Mouse (Mus musculus) heart, embryonic 14.5 days (tissue): ENCODE data around the gene Kcnd3. TPM values are rescaled to one million over a fixed set of nuclear protein-coding genes. Genes with fewer than 3 reads are reported as not detected.
"Not testable (repeated sequence)": the region's sequence is repeated elsewhere in the genome, so short reads cannot be mapped to it uniquely, and the experiment has no call there.

Experiments
- ATAC-seq: fragments of 200-750 bp; cut with Nextera tagmentation; 2 replicates; pipeline ENCODE4 v1.8.0; 2017; ENCODE audit warnings: low read depth, moderate TSS enrichment; ENCODE audit not compliant: insufficient number of reproducible peaks, insufficient read depth, low FRiP score
- H3K27ac ChIP-seq, 2 experiments: fragments of 200-500 bp in 1 of 2; fragments of 300-500 bp in 1 of 2; sonication (generic) in 1 of 2; replicated peaks in 1 of 2; 2 replicates each; pipeline ENCODE4 v1.5.1; 2012 to 2014; ENCODE audit warnings: low read depth in 2 of 2, low read length in 2 of 2, control low read depth in 1 of 2, mild to moderate bottlenecking in 1 of 2, mixed read lengths in 1 of 2; ENCODE audit not compliant: control insufficient read depth in 1 of 2, insufficient read depth in 1 of 2
- H3K27me3 ChIP-seq: fragments of 300-500 bp; sonication (generic); 2 replicates; pipeline ENCODE4 v1.6.1; 2014; ENCODE audit warnings: mild to moderate bottlenecking, low read length, control low read depth; ENCODE audit not compliant: control insufficient read depth, insufficient read depth
- H3K36me3 ChIP-seq: fragments of 300-500 bp; sonication (generic); 2 replicates; pipeline ENCODE4 v1.6.1; 2014; ENCODE audit warnings: mild to moderate bottlenecking, control low read depth, low read length, mixed read lengths; ENCODE audit not compliant: control insufficient read depth, insufficient read depth
- H3K4me1 ChIP-seq, 2 experiments: fragments of 200-500 bp in 1 of 2; fragments of 300-500 bp in 1 of 2; sonication (generic) in 1 of 2; 2 replicates each; pipeline ENCODE4 v1.6.1; 2012 to 2014; ENCODE audit warnings: low read length in 2 of 2, control low read depth in 1 of 2, mixed read lengths in 1 of 2; ENCODE audit not compliant: control insufficient read depth in 2 of 2, insufficient read depth in 2 of 2
- H3K4me2 ChIP-seq: fragments of 300-500 bp; sonication (generic); 2 replicates; pipeline ENCODE4 v1.6.1; 2014; ENCODE audit warnings: mild to moderate bottlenecking, low read length
- H3K4me3 ChIP-seq, 2 experiments: fragments of 200-500 bp in 1 of 2; fragments of 300-500 bp in 1 of 2; sonication (generic) in 1 of 2; 2 replicates each; pipeline ENCODE4 v1.5.1; 2012 to 2014; ENCODE audit warnings: low read length in 2 of 2, mild to moderate bottlenecking in 2 of 2, control low read depth in 1 of 2, low read depth in 1 of 2, moderate library complexity in 1 of 2; ENCODE audit not compliant: control insufficient read depth in 1 of 2, insufficient read depth in 1 of 2
- H3K9ac ChIP-seq: fragments of 300-500 bp; sonication (generic); 2 replicates; pipeline ENCODE4 v1.6.1; 2014; ENCODE audit warnings: mild to moderate bottlenecking, low read length
- H3K9me3 ChIP-seq: fragments of 300-500 bp; sonication (generic); 2 replicates; pipeline ENCODE4 v1.6.1; 2016; ENCODE audit warnings: low read length, control low read depth; ENCODE audit not compliant: control insufficient read depth
- WGBS: fragments of 180-500 bp; shearing (Covaris S2); extraction: QIAGEN DNeasy Blood & Tissue Kit; methylation state at CpG from one replicate; pipeline ENCODE4 v1.1.7; 2014; 5-methylcytosine and 5-hydroxymethylcytosine counted together
- polyA plus RNA-seq: library from polyadenylated mRNA; unstranded; fragments of >200 nt; fragmentation: Nextera tagmentation; extraction: Ambion mirVana; gene quantifications from 2 replicates; pipeline ENCODE4 v1.2.1, GENCODE M21; 2014

The Kcnd3 gene
- polyA plus RNA-seq, 1 experiment from 2014 or later, result 0.91 TPM

GRCm38 (mm10) chr3:105695476-105696386 lies 243.6 kb downstream of the Kcnd3 start:
- Histone ChIP-seq H3K27ac (peak overlapping the region; percentile 95 to 97), H3K36me3 (no peaks in the 10 kb centered on the region), H3K9me3 (no peaks in the 10 kb centered on the region), H3K27me3 (0 out of 2 replicates have a peak, but pooled peaks cover 5% of the 10 kb centered on the region), H3K4me2 (peak overlapping the region; percentile 58), H3K4me3 (peak overlapping the region; percentile 12 to 13), H3K4me1 (peaks cover 26 to 50% of the 10 kb centered on the region in 2 experiments), H3K9ac (peak overlapping the region; percentile 66)
- ATAC-seq, result peak; percentile 82
- 22% methylated on average over 20 of the region's 20 CpGs for WGBS

GRCm38 (mm10) chr3:105696387-105697147 lies 244.4 kb downstream of the Kcnd3 start:
- 56% methylated on average over 17 of the region's 17 CpGs for WGBS
- Histone ChIP-seq H3K9ac (peak overlapping the region; percentile 66), H3K4me1 (peaks cover 30 to 59% of the 10 kb centered on the region in 2 experiments), H3K27me3 (0 out of 2 replicates have a peak, but pooled peaks cover 5% of the 10 kb centered on the region), H3K4me3 (no peak overlapping the region), H3K36me3 (no peaks in the 10 kb centered on the region), H3K4me2 (peak overlapping the region; percentile 58), H3K27ac (peak overlapping the region; percentile 95 to 97), H3K9me3 (no peaks in the 10 kb centered on the region)
- no peak for ATAC-seq

GRCm38 (mm10) chr3:105697148-105697441 lies 245.0 kb downstream of the Kcnd3 start:
- Histone ChIP-seq H3K4me1 (peaks cover 35 to 63% of the 10 kb centered on the region in 2 experiments), H3K9ac (no peak overlapping the region), H3K4me2 (no peak overlapping the region), H3K36me3 (no peaks in the 10 kb centered on the region), H3K9me3 (no peaks in the 10 kb centered on the region), H3K4me3 (no peak overlapping the region), H3K27me3 (0 out of 2 replicates have a peak, but pooled peaks cover 1% of the 10 kb centered on the region), H3K27ac (no peak overlapping the region)
- 77% methylated on average over 5 of the region's 5 CpGs for WGBS
- ATAC-seq, result no peak

- Histone ChIP-seq H3K36me3 (no peaks in the 10 kb centered on the region), H3K4me1 (peaks cover 35 to 63% of the 10 kb centered on the region in 2 experiments), H3K9me3 (no peaks in the 10 kb centered on the region), H3K4me3 (no peak overlapping the region), H3K9ac (no peak overlapping the region), H3K4me2 (no peak overlapping the region), H3K27ac (peak overlapping the region in 1 of 2 experiments; percentile 65; a peak in 1 of 4 replicates), H3K27me3 (no peaks in the 10 kb centered on the region)
- 37% methylated on average over 1 of the region's 1 CpGs for WGBS
- no peak for ATAC-seq
Observed at GRCm38 (mm10) chr3:105698311-105698710, 246.2 kb downstream of the Kcnd3 start.

GRCm38 (mm10) chr3:105699241-105699933 lies 247.3 kb downstream of the Kcnd3 start:
- Histone ChIP-seq H3K27ac (peak overlapping the region; percentile 63 to 65), H3K36me3 (no peaks in the 10 kb centered on the region), H3K27me3 (no peaks in the 10 kb centered on the region), H3K4me1 (peaks cover 32 to 66% of the 10 kb centered on the region in 2 experiments), H3K9me3 (no peaks in the 10 kb centered on the region), H3K4me2 (no peak overlapping the region), H3K4me3 (no peak overlapping the region), H3K9ac (no peak overlapping the region)
- ATAC-seq, result no peak
- WGBS, result 34% methylated on average over 3 of the region's 3 CpGs

- H3K36me3 ChIP-seq, H3K27me3 ChIP-seq, H3K9ac ChIP-seq, H3K4me3 ChIP-seq, H3K9me3 ChIP-seq, H3K27ac ChIP-seq, ATAC-seq: not testable (repeated sequence)
- WGBS, result 44% methylated on average over 1 of the region's 1 CpGs
- H3K4me2 ChIP-seq, result peak overlapping the region; percentile 44
- H3K4me1 ChIP-seq, result peaks cover 28 to 63% of the 10 kb centered on the region in 2 experiments
Observed at GRCm38 (mm10) chr3:105700786-105701185, 248.7 kb downstream of the Kcnd3 start.

- no peak overlapping the region for H3K9ac ChIP-seq
- no peak overlapping the region for H3K27ac ChIP-seq
- peaks cover 24 to 61% of the 10 kb centered on the region in 2 experiments for H3K4me1 ChIP-seq
- H3K4me3 ChIP-seq, result 0 out of 4 replicates have a peak overlapping the region, but pooled peaks of 1 of the 2 experiments have one; percentile 0
- H3K27me3 ChIP-seq, result no peaks in the 10 kb centered on the region
- peak overlapping the region; percentile 44 for H3K4me2 ChIP-seq
- ATAC-seq, result peak; percentile 8; the same call in 1 of the 2 replicates
- 20% methylated on average over 5 of the region's 5 CpGs for WGBS
- H3K9me3 ChIP-seq, result no peaks in the 10 kb centered on the region
- no peaks in the 10 kb centered on the region for H3K36me3 ChIP-seq
Observed at GRCm38 (mm10) chr3:105701399-105701798, 249.3 kb downstream of the Kcnd3 start.
